Mouse (Mus musculus): ENCODE data around the gene Phldb3. TPM values are rescaled to one million over a fixed set of nuclear protein-coding genes. Genes with fewer than 3 reads are reported as not detected.

Gene Phldb3
- polyA plus RNA-seq, 1 experiment from 2014 or later: 0.09 TPM

DNA sequence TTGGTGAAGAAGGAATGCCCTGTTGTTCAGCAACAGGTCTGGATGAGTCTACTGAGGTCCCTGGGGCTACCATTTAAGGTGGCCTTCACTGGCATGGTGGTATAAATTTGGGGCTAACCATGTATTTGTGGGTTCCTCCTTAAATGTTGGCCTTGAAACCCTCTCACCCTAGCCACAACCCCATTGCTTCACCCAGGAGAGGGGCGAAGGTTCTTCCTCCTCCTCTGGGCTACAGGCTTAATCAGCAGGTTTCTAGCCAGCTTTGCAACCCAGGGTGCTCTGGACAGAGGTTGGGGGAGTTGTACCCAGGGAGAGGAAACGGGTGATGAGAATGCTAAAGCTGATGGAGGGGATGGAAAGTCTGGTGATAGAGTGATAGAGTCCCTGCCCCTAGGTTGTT is 15.1 kb upstream of the Phldb3 start:
- Histone ChIP-seq H3K27me3 (peaks cover 10% of the 10 kb centered on the region; the same call in 1 of the 2 replicates), H3K9me3 (replicated peaks) (no peaks in the 10 kb centered on the region), H3K4me1 (replicated peaks) (peaks cover 59% of the 10 kb centered on the region), H3K4me3 (replicated peaks) (no peak overlapping the region), H3K9ac (no peak overlapping the region), H3K4me2 (peak overlapping the region; percentile 95; the same call in 1 of the 2 replicates), H3K27ac (no peak overlapping the region), H3K36me3 (no peaks in the 10 kb centered on the region)
- ATAC-seq (ENCODE audit: low read depth): no peak
- WGBS (ENCODE audit: insufficient replicate concordance): 43% methylated on average over 2 of the region's 2 CpGs
- no peak for DNase-seq

GRCm38 (mm10) chr7:24598121-24598520 is 12.4 kb upstream of the Phldb3 start:
- 49% methylated on average over 4 of the region's 4 CpGs for WGBS (ENCODE audit: insufficient replicate concordance)
- Histone ChIP-seq H3K36me3 (no peaks in the 10 kb centered on the region), H3K27me3 (peaks cover 10% of the 10 kb centered on the region; the same call in 1 of the 2 replicates), H3K4me3 (replicated peaks) (no peak overlapping the region), H3K4me1 (replicated peaks) (peaks cover 41% of the 10 kb centered on the region), H3K9me3 (replicated peaks) (no peaks in the 10 kb centered on the region), H3K4me2 (no peak overlapping the region), H3K9ac (no peak overlapping the region), H3K27ac (no peak overlapping the region)
- DNase-seq: no peak
- ATAC-seq (ENCODE audit: low read depth): no peak

DNA sequence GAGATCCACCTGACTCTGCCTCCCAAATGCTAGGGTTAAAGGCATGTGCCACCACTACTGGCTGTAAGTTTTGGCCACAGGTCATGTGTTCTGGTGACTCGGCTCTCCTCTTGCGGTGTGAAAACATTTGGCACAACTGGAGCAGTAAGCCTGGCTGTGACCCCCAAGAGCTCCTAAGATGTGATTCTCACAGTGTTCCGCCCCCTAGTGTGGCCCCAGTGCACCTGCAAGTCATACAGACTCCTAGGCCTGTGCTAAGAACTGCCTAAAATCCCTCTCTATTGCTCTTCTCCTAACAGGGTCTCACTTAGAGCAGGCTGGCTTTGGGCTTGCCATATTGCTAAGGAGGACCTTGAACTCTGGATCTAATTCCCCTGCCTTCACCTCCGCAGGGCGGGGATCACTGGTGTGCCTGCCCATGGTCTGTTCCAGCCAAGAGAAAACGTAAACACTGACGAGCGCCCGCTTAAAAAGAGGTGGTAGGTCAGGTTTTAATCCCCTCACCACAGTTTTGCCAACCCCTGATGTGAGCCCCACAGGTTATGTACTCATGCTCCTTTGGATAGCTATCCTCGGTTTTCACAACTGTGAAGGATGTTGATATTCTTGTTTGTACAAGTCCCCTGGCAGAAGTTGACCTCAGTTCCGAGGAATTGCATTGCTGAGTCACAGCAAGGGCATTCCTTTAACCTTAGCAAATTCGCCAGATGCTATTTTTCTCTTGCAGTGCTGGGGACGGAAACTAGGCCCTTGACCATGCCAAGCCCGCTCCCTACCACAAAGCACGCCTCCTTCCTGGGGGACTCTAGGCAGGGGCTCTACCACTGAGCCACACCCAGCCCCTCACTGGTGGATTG is 11.1 kb upstream of the Phldb3 start:
- no peak overlapping the region for H3K4me2 ChIP-seq
- no peak for ATAC-seq (ENCODE audit: low read depth)
- no peaks in the 10 kb centered on the region for H3K36me3 ChIP-seq
- peaks cover 9% of the 10 kb centered on the region; the same call in 1 of the 2 replicates for H3K27me3 ChIP-seq
- peaks cover 29% of the 10 kb centered on the region for H3K4me1 ChIP-seq (replicated peaks)
- no peak overlapping the region for H3K9ac ChIP-seq
- DNase-seq: no peak
- 71% methylated on average over 15 of the region's 15 CpGs for WGBS (ENCODE audit: insufficient replicate concordance)
- H3K9me3 ChIP-seq (replicated peaks): no peaks in the 10 kb centered on the region
- no peak overlapping the region for H3K4me3 ChIP-seq (replicated peaks)
- H3K27ac ChIP-seq: no peak overlapping the region; the same call in 1 of the 2 replicates

- peak overlapping the region; percentile 41 for H3K4me2 ChIP-seq
- H3K9me3 ChIP-seq (replicated peaks): no peaks in the 10 kb centered on the region
- WGBS (ENCODE audit: insufficient replicate concordance): 5% methylated on average over 13 of the region's 13 CpGs
- no peaks in the 10 kb centered on the region for H3K27me3 ChIP-seq
- H3K4me1 ChIP-seq (replicated peaks): peaks cover 12% of the 10 kb centered on the region
- DNase-seq: peak; percentile 84
- H3K27ac ChIP-seq: no peak overlapping the region
- no peak overlapping the region for H3K9ac ChIP-seq
- peak; percentile 86 for ATAC-seq (ENCODE audit: low read depth)
- H3K36me3 ChIP-seq: no peaks in the 10 kb centered on the region
- H3K4me3 ChIP-seq (replicated peaks): no peak overlapping the region
These were observed 9.5 kb upstream of the Phldb3 start for GRCm38 (mm10) chr7:24600941-24601597.

GRCm38 (mm10) chr7:24605561-24605960 is 5.0 kb upstream of the Phldb3 start:
- Histone ChIP-seq H3K9ac (no peak overlapping the region), H3K27ac (no peak overlapping the region), H3K27me3 (peaks cover 6% of the 10 kb centered on the region), H3K4me1 (replicated peaks) (peaks cover 26% of the 10 kb centered on the region), H3K4me3 (replicated peaks) (no peak overlapping the region), H3K9me3 (replicated peaks) (no peaks in the 10 kb centered on the region), H3K4me2 (no peak overlapping the region), H3K36me3 (no peaks in the 10 kb centered on the region)
- WGBS (ENCODE audit: insufficient replicate concordance): 75% methylated on average over 7 of the region's 7 CpGs
- ATAC-seq (ENCODE audit: low read depth) (no peak), DNase-seq (no peak)

GRCm38 (mm10) chr7:24606046-24606445 is 4.5 kb upstream of the Phldb3 start:
- Histone ChIP-seq H3K27ac (no peak overlapping the region), H3K4me2 (no peak overlapping the region), H3K4me1 (replicated peaks) (peaks cover 30% of the 10 kb centered on the region), H3K9me3 (replicated peaks) (no peaks in the 10 kb centered on the region), H3K27me3 (peaks cover 6% of the 10 kb centered on the region), H3K36me3 (no peaks in the 10 kb centered on the region), H3K4me3 (replicated peaks) (no peak overlapping the region), H3K9ac (no peak overlapping the region)
- DNase-seq (no peak), ATAC-seq (ENCODE audit: low read depth) (no peak)
- WGBS (ENCODE audit: insufficient replicate concordance): 66% methylated on average over 7 of the region's 7 CpGs

DNA sequence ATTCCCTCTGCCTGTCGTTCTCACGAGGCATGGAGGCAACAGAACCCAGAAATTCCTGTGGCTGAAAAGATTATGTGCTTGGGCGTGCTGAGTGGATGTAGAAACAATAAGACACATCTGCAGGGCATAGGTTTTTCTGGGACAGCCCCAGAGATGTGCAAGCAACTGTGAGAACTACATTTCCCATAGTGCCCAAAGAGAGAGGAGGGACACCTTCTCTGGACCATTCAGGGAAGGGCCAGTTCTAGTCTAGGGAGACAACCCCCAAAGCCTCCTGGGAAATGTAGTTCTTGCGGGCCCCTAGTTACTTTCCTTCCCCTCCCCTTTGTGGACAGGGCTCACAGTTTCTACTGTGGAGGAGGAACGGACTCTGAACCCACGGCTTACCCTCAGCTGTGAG is 2.5 kb upstream of the Phldb3 start:
- Histone ChIP-seq H3K27me3 (peaks cover 18% of the 10 kb centered on the region), H3K27ac (no peak overlapping the region), H3K9me3 (replicated peaks) (no peaks in the 10 kb centered on the region), H3K9ac (no peak overlapping the region), H3K4me3 (replicated peaks) (no peak overlapping the region), H3K36me3 (no peaks in the 10 kb centered on the region), H3K4me2 (no peak overlapping the region), H3K4me1 (replicated peaks) (peaks cover 39% of the 10 kb centered on the region)
- 27% methylated on average over 6 of the region's 6 CpGs for WGBS (ENCODE audit: insufficient replicate concordance)
- ATAC-seq (ENCODE audit: low read depth): peak; percentile 73
- peak; percentile 46 for DNase-seq

- 37% methylated on average over 8 of the region's 8 CpGs for WGBS (ENCODE audit: insufficient replicate concordance)
- H3K27ac ChIP-seq: no peak overlapping the region
These were observed 2.0 kb upstream of the Phldb3 start for GRCm38 (mm10) chr7:24608561-24608960.

GRCm38 (mm10) chr7:24610879-24611494 is 424 bp downstream of the Phldb3 start:
- ATAC-seq (ENCODE audit: low read depth): peak; percentile 84
- under 1% methylated on average over 36 of the region's 36 CpGs for WGBS (ENCODE audit: insufficient replicate concordance)
- H3K9me3 ChIP-seq (replicated peaks): no peaks in the 10 kb centered on the region
- peak overlapping the region; percentile 65 for H3K4me3 ChIP-seq (replicated peaks)
- DNase-seq: peak; percentile 91
- peak overlapping the region; percentile 97 for H3K4me2 ChIP-seq
- H3K4me1 ChIP-seq (replicated peaks): peaks cover 39% of the 10 kb centered on the region
- H3K27me3 ChIP-seq: peaks cover 24% of the 10 kb centered on the region
- H3K36me3 ChIP-seq: no peaks in the 10 kb centered on the region
- peak overlapping the region; percentile 70 for H3K9ac ChIP-seq
- peak overlapping the region; percentile 27; the same call in 1 of the 2 replicates for H3K27ac ChIP-seq

More at GRCm38 (mm10) chr7:24608561-24608960, 2.0 kb upstream of the Phldb3 start:
- Histone ChIP-seq H3K4me2 (no peak overlapping the region), H3K9ac (no peak overlapping the region), H3K4me3 (replicated peaks) (no peak overlapping the region), H3K4me1 (replicated peaks) (peaks cover 39% of the 10 kb centered on the region), H3K36me3 (no peaks in the 10 kb centered on the region), H3K27me3 (peaks cover 24% of the 10 kb centered on the region), H3K9me3 (replicated peaks) (no peaks in the 10 kb centered on the region)
- DNase-seq (no peak), ATAC-seq (ENCODE audit: low read depth) (no peak)

DNA sequence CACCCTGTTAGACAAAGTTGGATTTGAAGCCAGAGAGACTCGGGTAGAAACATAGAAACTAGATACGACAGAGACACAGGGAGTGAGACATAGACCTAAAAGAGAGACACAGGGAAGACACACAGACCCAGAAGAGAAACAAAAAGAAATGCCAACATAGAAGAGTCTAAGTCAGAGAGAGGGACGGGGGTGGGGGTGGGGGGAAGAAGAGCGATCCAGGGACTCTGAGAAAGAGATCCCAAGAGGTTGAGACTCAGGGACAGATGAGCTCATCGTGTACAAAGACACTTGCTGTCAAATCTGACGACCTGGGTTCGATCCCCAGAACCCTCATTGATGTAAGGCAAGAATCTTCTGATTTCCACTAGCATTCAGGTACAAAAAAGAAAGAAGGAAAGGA is 1.1 kb downstream of the Phldb3 start:
- H3K27me3 ChIP-seq: peaks cover 24% of the 10 kb centered on the region
- DNase-seq: no peak
- peak overlapping the region; percentile 66 for H3K9ac ChIP-seq
- H3K36me3 ChIP-seq: no peaks in the 10 kb centered on the region
- ATAC-seq (ENCODE audit: low read depth): no peak
- WGBS (ENCODE audit: insufficient replicate concordance): 7% methylated on average over 7 of the region's 7 CpGs
- H3K4me1 ChIP-seq (replicated peaks): peaks cover 42% of the 10 kb centered on the region
- peak overlapping the region; percentile 65 for H3K4me3 ChIP-seq (replicated peaks)
- H3K9me3 ChIP-seq (replicated peaks): no peaks in the 10 kb centered on the region
- H3K27ac ChIP-seq: no peak overlapping the region
- peak overlapping the region; percentile 97 for H3K4me2 ChIP-seq

GRCm38 (mm10) chr7:24612308-24612910 is 1.8 kb downstream of the Phldb3 start:
- Histone ChIP-seq H3K27ac (no peak overlapping the region), H3K4me1 (replicated peaks) (peaks cover 47% of the 10 kb centered on the region), H3K4me3 (replicated peaks) (peak overlapping the region; percentile 26), H3K27me3 (peaks cover 24% of the 10 kb centered on the region), H3K9ac (no peak overlapping the region), H3K4me2 (peak overlapping the region; percentile 97), H3K9me3 (replicated peaks) (no peaks in the 10 kb centered on the region), H3K36me3 (no peaks in the 10 kb centered on the region)
- 10% methylated on average over 27 of the region's 27 CpGs for WGBS (ENCODE audit: insufficient replicate concordance)
- DNase-seq (no peak), ATAC-seq (ENCODE audit: low read depth) (no peak)

Measured in liver, embryonic 13.5 days (tissue).